Mouse (Mus musculus): ENCODE data around the gene Cadm2. TPM values are rescaled to one million over a fixed set of nuclear protein-coding genes. Genes with fewer than 3 reads are reported as not detected.

The Cadm2 gene
- polyA plus RNA-seq, 1 experiment from 2014 or later, result not detected

GRCm38 (mm10) chr16:66731212-66731611 lies 889.5 kb downstream of the Cadm2 start:
- H3K36me3 ChIP-seq (ENCODE audit: control insufficient read depth, insufficient read depth), result no peaks in the 10 kb centered on the region
- H3K27me3 ChIP-seq (ENCODE audit: control insufficient read depth, insufficient read depth, low read depth, low read length), result no peaks in the 10 kb centered on the region
- no peak overlapping the region for H3K4me3 ChIP-seq (ENCODE audit: low read depth, low read length)
- no peak overlapping the region for H3K9ac ChIP-seq (ENCODE audit: low read depth, low read length)
- H3K4me2 ChIP-seq (ENCODE audit: low read depth, low read length), result no peak overlapping the region
- no peaks in the 10 kb centered on the region for H3K9me3 ChIP-seq (replicated peaks; ENCODE audit: control insufficient read depth, low read length)
- 57% methylated on average over 3 of the region's 3 CpGs for WGBS (ENCODE audit: insufficient replicate concordance)
- H3K27ac ChIP-seq (ENCODE audit: low read length), result no peak overlapping the region
- H3K4me1 ChIP-seq (ENCODE audit: control insufficient read depth, low read depth, low read length), result no peaks in the 10 kb centered on the region
- ATAC-seq (ENCODE audit: low read depth), result no peak

GRCm38 (mm10) chr16:66706476-66706875 lies 914.2 kb downstream of the Cadm2 start:
- WGBS (ENCODE audit: insufficient replicate concordance), result 48% methylated on average over 3 of the region's 3 CpGs
- no peaks in the 10 kb centered on the region for H3K27me3 ChIP-seq (ENCODE audit: control insufficient read depth, insufficient read depth, low read depth, low read length)
- H3K4me1 ChIP-seq (ENCODE audit: control insufficient read depth, low read depth, low read length), result no peaks in the 10 kb centered on the region
- H3K27ac ChIP-seq (ENCODE audit: low read length), result no peak overlapping the region
- H3K36me3 ChIP-seq (ENCODE audit: control insufficient read depth, insufficient read depth), result no peaks in the 10 kb centered on the region
- no peak overlapping the region for H3K4me3 ChIP-seq (ENCODE audit: low read depth, low read length)
- H3K4me2 ChIP-seq (ENCODE audit: low read depth, low read length), result no peak overlapping the region
- no peaks in the 10 kb centered on the region for H3K9me3 ChIP-seq (replicated peaks; ENCODE audit: control insufficient read depth, low read length)
- H3K9ac ChIP-seq (ENCODE audit: low read depth, low read length), result no peak overlapping the region
- no peak for ATAC-seq (ENCODE audit: low read depth)

GRCm38 (mm10) chr16:66694783-66695182 lies 925.9 kb downstream of the Cadm2 start:
- no peaks in the 10 kb centered on the region for H3K27me3 ChIP-seq (ENCODE audit: control insufficient read depth, insufficient read depth, low read depth, low read length)
- H3K9ac ChIP-seq (ENCODE audit: low read depth, low read length), result no peak overlapping the region
- H3K36me3 ChIP-seq (ENCODE audit: control insufficient read depth, insufficient read depth), result no peaks in the 10 kb centered on the region
- no peaks in the 10 kb centered on the region for H3K9me3 ChIP-seq (replicated peaks; ENCODE audit: control insufficient read depth, low read length)
- H3K4me3 ChIP-seq (ENCODE audit: low read depth, low read length), result no peak overlapping the region
- ATAC-seq (ENCODE audit: low read depth), result no peak
- no peak overlapping the region for H3K27ac ChIP-seq (ENCODE audit: low read length)
- no peaks in the 10 kb centered on the region for H3K4me1 ChIP-seq (ENCODE audit: control insufficient read depth, low read depth, low read length)
- H3K4me2 ChIP-seq (ENCODE audit: low read depth, low read length), result no peak overlapping the region

GRCm38 (mm10) chr16:66677241-66677640 lies 943.5 kb downstream of the Cadm2 start:
- ATAC-seq (ENCODE audit: low read depth), result no peak
- H3K9ac ChIP-seq (ENCODE audit: low read depth, low read length), result no peak overlapping the region
- no peaks in the 10 kb centered on the region for H3K36me3 ChIP-seq (ENCODE audit: control insufficient read depth, insufficient read depth)
- no peaks in the 10 kb centered on the region for H3K27me3 ChIP-seq (ENCODE audit: control insufficient read depth, insufficient read depth, low read depth, low read length)
- H3K4me3 ChIP-seq (ENCODE audit: low read depth, low read length), result no peak overlapping the region
- no peaks in the 10 kb centered on the region for H3K9me3 ChIP-seq (replicated peaks; ENCODE audit: control insufficient read depth, low read length)
- H3K4me2 ChIP-seq (ENCODE audit: low read depth, low read length), result no peak overlapping the region
- H3K4me1 ChIP-seq (ENCODE audit: control insufficient read depth, low read depth, low read length), result no peaks in the 10 kb centered on the region
- H3K27ac ChIP-seq (ENCODE audit: low read length), result no peak overlapping the region

GRCm38 (mm10) chr16:66651013-66651362 lies 969.7 kb downstream of the Cadm2 start:
- ATAC-seq (ENCODE audit: low read depth), result no peak

GRCm38 (mm10) chr16:66650348-66651012 lies 970.2 kb downstream of the Cadm2 start:
- WGBS (ENCODE audit: insufficient replicate concordance), result 68% methylated on average over 11 of the region's 11 CpGs
- no peak for ATAC-seq (ENCODE audit: low read depth)
- no peaks in the 10 kb centered on the region for H3K27me3 ChIP-seq (ENCODE audit: control insufficient read depth, insufficient read depth, low read depth, low read length)
- H3K9me3 ChIP-seq (replicated peaks; ENCODE audit: control insufficient read depth, low read length), result no peaks in the 10 kb centered on the region
- no peak overlapping the region for H3K4me2 ChIP-seq (ENCODE audit: low read depth, low read length)
- H3K36me3 ChIP-seq (ENCODE audit: control insufficient read depth, insufficient read depth), result no peaks in the 10 kb centered on the region
- no peak overlapping the region for H3K27ac ChIP-seq (ENCODE audit: low read length)
- H3K9ac ChIP-seq (ENCODE audit: low read depth, low read length), result no peak overlapping the region
- H3K4me3 ChIP-seq (ENCODE audit: low read depth, low read length), result no peak overlapping the region
- H3K4me1 ChIP-seq (ENCODE audit: control insufficient read depth, low read depth, low read length), result no peaks in the 10 kb centered on the region

More at GRCm38 (mm10) chr16:66651013-66651362, 969.7 kb downstream of the Cadm2 start:
- Histone ChIP-seq H3K4me2 (ENCODE audit: low read depth, low read length) (no peak overlapping the region), H3K4me1 (ENCODE audit: control insufficient read depth, low read depth, low read length) (no peaks in the 10 kb centered on the region), H3K27me3 (ENCODE audit: control insufficient read depth, insufficient read depth, low read depth, low read length) (no peaks in the 10 kb centered on the region), H3K36me3 (ENCODE audit: control insufficient read depth, insufficient read depth) (no peaks in the 10 kb centered on the region), H3K9me3 (replicated peaks; ENCODE audit: control insufficient read depth, low read length) (no peaks in the 10 kb centered on the region), H3K9ac (ENCODE audit: low read depth, low read length) (no peak overlapping the region), H3K4me3 (ENCODE audit: low read depth, low read length) (no peak overlapping the region), H3K27ac (ENCODE audit: low read length) (no peak overlapping the region)
- 29% methylated on average over 1 of the region's 1 CpGs for WGBS (ENCODE audit: insufficient replicate concordance)

GRCm38 (mm10) chr16:66647798-66648197 lies 972.9 kb downstream of the Cadm2 start:
- H3K36me3 ChIP-seq (ENCODE audit: control insufficient read depth, insufficient read depth), result no peaks in the 10 kb centered on the region

GRCm38 (mm10) chr16:66643606-66644005 lies 977.1 kb downstream of the Cadm2 start:
- H3K27me3 ChIP-seq (ENCODE audit: control insufficient read depth, insufficient read depth, low read depth, low read length), result no peaks in the 10 kb centered on the region
- no peak overlapping the region for H3K27ac ChIP-seq (ENCODE audit: low read length)
- H3K4me2 ChIP-seq (ENCODE audit: low read depth, low read length), result no peak overlapping the region
- 50% methylated on average over 4 of the region's 4 CpGs for WGBS (ENCODE audit: insufficient replicate concordance)
- H3K9me3 ChIP-seq (replicated peaks; ENCODE audit: control insufficient read depth, low read length), result no peaks in the 10 kb centered on the region
- H3K4me1 ChIP-seq (ENCODE audit: control insufficient read depth, low read depth, low read length), result no peaks in the 10 kb centered on the region
- ATAC-seq (ENCODE audit: low read depth), result no peak
- no peak overlapping the region for H3K4me3 ChIP-seq (ENCODE audit: low read depth, low read length)
- H3K36me3 ChIP-seq (ENCODE audit: control insufficient read depth, insufficient read depth), result no peaks in the 10 kb centered on the region
- no peak overlapping the region for H3K9ac ChIP-seq (ENCODE audit: low read depth, low read length)

More at GRCm38 (mm10) chr16:66647798-66648197, 972.9 kb downstream of the Cadm2 start:
- no peak overlapping the region for H3K9ac ChIP-seq (ENCODE audit: low read depth, low read length)
- no peaks in the 10 kb centered on the region for H3K4me1 ChIP-seq (ENCODE audit: control insufficient read depth, low read depth, low read length)
- 79% methylated on average over 4 of the region's 4 CpGs for WGBS (ENCODE audit: insufficient replicate concordance)
- H3K9me3 ChIP-seq (replicated peaks; ENCODE audit: control insufficient read depth, low read length), result no peaks in the 10 kb centered on the region
- no peak overlapping the region for H3K4me2 ChIP-seq (ENCODE audit: low read depth, low read length)
- H3K4me3 ChIP-seq (ENCODE audit: low read depth, low read length), result no peak overlapping the region
- ATAC-seq (ENCODE audit: low read depth), result no peak
- no peaks in the 10 kb centered on the region for H3K27me3 ChIP-seq (ENCODE audit: control insufficient read depth, insufficient read depth, low read depth, low read length)
- H3K27ac ChIP-seq (ENCODE audit: low read length), result no peak overlapping the region

- Histone ChIP-seq H3K36me3 (ENCODE audit: control insufficient read depth, insufficient read depth) (no peaks in the 10 kb centered on the region), H3K4me2 (ENCODE audit: low read depth, low read length) (no peak overlapping the region), H3K9ac (ENCODE audit: low read depth, low read length) (no peak overlapping the region), H3K27ac (ENCODE audit: low read length) (no peak overlapping the region), H3K9me3 (replicated peaks; ENCODE audit: control insufficient read depth, low read length) (no peaks in the 10 kb centered on the region), H3K27me3 (ENCODE audit: control insufficient read depth, insufficient read depth, low read depth, low read length) (no peaks in the 10 kb centered on the region), H3K4me1 (ENCODE audit: control insufficient read depth, low read depth, low read length) (no peaks in the 10 kb centered on the region), H3K4me3 (ENCODE audit: low read depth, low read length) (no peak overlapping the region)
- no peak for ATAC-seq (ENCODE audit: low read depth)
These were observed 993.2 kb downstream of the Cadm2 start for GRCm38 (mm10) chr16:66627527-66627926.
